Mouse (Mus musculus) cerebellum, adult 2 months (tissue): ENCODE measurements around the gene Nlrp2.

Experiments
- CTCF ChIP-seq: fragments of 200-500 bp; IDR thresholded peaks from 2 replicates; pipeline ENCODE4 v1.5.1; 2011; ENCODE audit warnings: low read depth, mild to moderate bottlenecking, control low read depth, low read length, moderate library complexity, borderline replicate concordance; ENCODE audit not compliant: insufficient read depth
- POLR2A ChIP-seq: fragments of 200-500 bp; IDR thresholded peaks from 2 replicates; pipeline ENCODE4 v1.6.1; 2011; ENCODE audit warnings: low read length, control low read depth, borderline replicate concordance; ENCODE audit not compliant: insufficient read depth

GRCm38 (mm10) chr7:5363599-5363998, 12.8 kb upstream of the Nlrp2 start:
- no peak for TF ChIP-seq POLR2A
- TF ChIP-seq CTCF: no peak
